Mouse (Mus musculus): ENCODE measurements around the gene Gm9922. TPM values are rescaled to one million over a fixed set of nuclear protein-coding genes. Genes with fewer than 3 reads are reported as not detected.

The Gm9922 gene
- total RNA-seq, 1 experiment, result 0.62 TPM

GRCm38 (mm10) chr14:101755425-101755824 is 25.8 kb upstream of the Gm9922 start:
- DNase-seq (ENCODE audit: low read depth, low spot score), result no peak
- Histone ChIP-seq H3K27ac (ENCODE audit: insufficient read depth, low read depth, low read length, poor library complexity, severe bottlenecking) (no peak overlapping the region), H3K36me3 (ENCODE audit: control insufficient read depth, insufficient read depth, low read length, poor library complexity, severe bottlenecking) (no peaks in the 10 kb centered on the region), H3K4me1 (ENCODE audit: control insufficient read depth in 2 of 2, insufficient read depth in 2 of 2, low read length in 2 of 2, poor library complexity in 1 of 2) (peaks cover 0 to 5% of the 10 kb centered on the region in 2 experiments; a peak in 1 of 4 replicates), H3K4me3 (ENCODE audit: insufficient read depth in 1 of 2, low read depth in 1 of 2, low read length in 2 of 2, poor library complexity in 1 of 2, severe bottlenecking in 1 of 2) (no peak overlapping the region), H3K9ac (ENCODE audit: insufficient read depth, low read depth, low read length, poor library complexity, severe bottlenecking) (no peak overlapping the region), H3K9me3 (ENCODE audit: control insufficient read depth, insufficient read depth, low read depth, low read length) (no peaks in the 10 kb centered on the region)
- in situ Hi-C loops (cut with MboI; ENCODE audit: low sequenced_read_pairs in 2 of 2, unreplicated experiment in 2 of 2), result no loop called here
- TF ChIP-seq MAFK (IDR thresholded peaks at IDR 0.05; ENCODE audit: insufficient read depth, low read depth, low read length), result no peak
- TF ChIP-seq HCFC1 (IDR thresholded peaks at IDR 0.05; ENCODE audit: borderline replicate concordance, insufficient read depth, low read length), result no peak
- TF ChIP-seq CHD2 (IDR thresholded peaks at IDR 0.05; ENCODE audit: low read depth, low read length), result no peak
- TF ChIP-seq ZC3H11A (IDR thresholded peaks at IDR 0.05; ENCODE audit: borderline replicate concordance, low read depth, low read length), result no peak
- no peak for TF ChIP-seq ZNF384 (IDR thresholded peaks at IDR 0.05; ENCODE audit: low read depth, low read length)

GRCm38 (mm10) chr14:101750910-101751309 is 21.3 kb upstream of the Gm9922 start:
- in situ Hi-C loops (cut with MboI; ENCODE audit: low sequenced_read_pairs in 2 of 2, unreplicated experiment in 2 of 2), result no loop called here
- H3K36me3 ChIP-seq (ENCODE audit: control insufficient read depth, insufficient read depth, low read length, poor library complexity, severe bottlenecking), result no peaks in the 10 kb centered on the region

DNA sequence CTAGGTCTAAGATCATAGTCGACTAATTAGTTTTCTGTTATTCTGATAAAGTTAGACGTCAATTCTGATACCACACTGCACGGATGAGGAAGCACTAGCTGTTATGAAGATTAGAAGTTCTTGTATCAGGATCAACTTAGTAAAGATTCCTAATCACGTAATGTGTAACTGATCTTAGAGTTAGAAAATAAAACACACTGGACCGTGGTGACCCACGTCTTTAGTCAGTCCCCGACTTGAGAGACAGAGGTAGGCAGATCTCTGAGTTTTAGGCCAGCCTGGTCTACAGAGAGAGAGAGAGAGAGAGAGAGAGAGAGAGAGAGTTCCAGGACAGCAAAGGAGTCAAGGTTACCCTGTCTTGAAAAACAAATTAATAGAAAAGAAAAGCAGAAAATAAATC is 18.8 kb upstream of the Gm9922 start:
- DNase-seq (ENCODE audit: low read depth, low spot score), result no peak
- Histone ChIP-seq H3K36me3 (ENCODE audit: control insufficient read depth, insufficient read depth, low read length, poor library complexity, severe bottlenecking) (no peaks in the 10 kb centered on the region), H3K9ac (ENCODE audit: insufficient read depth, low read depth, low read length, poor library complexity, severe bottlenecking) (no peak overlapping the region), H3K9me3 (ENCODE audit: control insufficient read depth, insufficient read depth, low read depth, low read length) (no peaks in the 10 kb centered on the region), H3K27ac (ENCODE audit: insufficient read depth, low read depth, low read length, poor library complexity, severe bottlenecking) (no peak overlapping the region), H3K4me3 (ENCODE audit: insufficient read depth in 1 of 2, low read depth in 1 of 2, low read length in 2 of 2, poor library complexity in 1 of 2, severe bottlenecking in 1 of 2) (no peak overlapping the region), H3K4me1 (ENCODE audit: control insufficient read depth in 2 of 2, insufficient read depth in 2 of 2, low read length in 2 of 2, poor library complexity in 1 of 2) (no peaks in the 10 kb centered on the region)
- TF ChIP-seq HCFC1 (IDR thresholded peaks at IDR 0.05; ENCODE audit: borderline replicate concordance, insufficient read depth, low read length) (no peak), ZNF384 (IDR thresholded peaks at IDR 0.05; ENCODE audit: low read depth, low read length) (no peak), CHD2 (IDR thresholded peaks at IDR 0.05; ENCODE audit: low read depth, low read length) (no peak), MAFK (IDR thresholded peaks at IDR 0.05; ENCODE audit: insufficient read depth, low read depth, low read length) (no peak), ZC3H11A (IDR thresholded peaks at IDR 0.05; ENCODE audit: borderline replicate concordance, low read depth, low read length) (no peak)
- in situ Hi-C loops (cut with MboI; ENCODE audit: low sequenced_read_pairs in 2 of 2, unreplicated experiment in 2 of 2), result no loop called here

More at GRCm38 (mm10) chr14:101750910-101751309, 21.3 kb upstream of the Gm9922 start:
- H3K27ac ChIP-seq (ENCODE audit: insufficient read depth, low read depth, low read length, poor library complexity, severe bottlenecking), result no peak overlapping the region
- H3K9ac ChIP-seq (ENCODE audit: insufficient read depth, low read depth, low read length, poor library complexity, severe bottlenecking), result no peak overlapping the region
- no peak overlapping the region for H3K4me3 ChIP-seq (ENCODE audit: insufficient read depth in 1 of 2, low read depth in 1 of 2, low read length in 2 of 2, poor library complexity in 1 of 2, severe bottlenecking in 1 of 2)
- H3K9me3 ChIP-seq (ENCODE audit: control insufficient read depth, insufficient read depth, low read depth, low read length), result no peaks in the 10 kb centered on the region
- 0 out of 4 replicates have a peak, but pooled peaks cover 0 to 1% of the 10 kb centered on the region in 2 experiments for H3K4me1 ChIP-seq (ENCODE audit: control insufficient read depth in 2 of 2, insufficient read depth in 2 of 2, low read length in 2 of 2, poor library complexity in 1 of 2)
- DNase-seq (ENCODE audit: low read depth, low spot score), result no peak
- TF ChIP-seq ZC3H11A (IDR thresholded peaks at IDR 0.05; ENCODE audit: borderline replicate concordance, low read depth, low read length) (no peak), HCFC1 (IDR thresholded peaks at IDR 0.05; ENCODE audit: borderline replicate concordance, insufficient read depth, low read length) (no peak), CHD2 (IDR thresholded peaks at IDR 0.05; ENCODE audit: low read depth, low read length) (no peak), MAFK (IDR thresholded peaks at IDR 0.05; ENCODE audit: insufficient read depth, low read depth, low read length) (no peak), ZNF384 (IDR thresholded peaks at IDR 0.05; ENCODE audit: low read depth, low read length) (no peak)

DNA sequence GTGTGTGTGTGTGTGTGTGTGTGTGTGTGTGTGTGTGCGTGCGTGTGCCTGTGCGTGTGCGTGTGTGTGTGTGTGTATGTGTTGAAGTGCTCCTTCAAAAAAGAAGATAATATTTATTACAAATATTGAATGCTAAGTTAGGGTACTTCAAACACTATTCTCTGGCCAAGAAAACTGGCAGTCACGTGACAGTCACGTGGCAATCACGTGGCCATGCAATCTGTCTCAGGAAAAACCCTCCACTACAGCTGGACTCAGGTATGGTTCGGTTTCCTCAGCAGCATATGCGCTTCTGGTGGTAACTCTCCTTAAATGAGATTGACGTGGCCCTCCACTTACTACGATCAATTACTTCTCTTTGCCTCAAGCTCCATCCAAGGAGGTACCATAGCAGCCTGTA is 18.2 kb upstream of the Gm9922 start:
- Histone ChIP-seq H3K27ac (ENCODE audit: insufficient read depth, low read depth, low read length, poor library complexity, severe bottlenecking) (no peak overlapping the region), H3K4me3 (ENCODE audit: insufficient read depth in 1 of 2, low read depth in 1 of 2, low read length in 2 of 2, poor library complexity in 1 of 2, severe bottlenecking in 1 of 2) (no peak overlapping the region), H3K9me3 (ENCODE audit: control insufficient read depth, insufficient read depth, low read depth, low read length) (no peaks in the 10 kb centered on the region), H3K9ac (ENCODE audit: insufficient read depth, low read depth, low read length, poor library complexity, severe bottlenecking) (no peak overlapping the region), H3K36me3 (ENCODE audit: control insufficient read depth, insufficient read depth, low read length, poor library complexity, severe bottlenecking) (no peaks in the 10 kb centered on the region; the same call in 1 of the 2 replicates), H3K4me1 (ENCODE audit: control insufficient read depth in 2 of 2, insufficient read depth in 2 of 2, low read length in 2 of 2, poor library complexity in 1 of 2) (no peaks in the 10 kb centered on the region; a peak in 1 of 4 replicates)
- TF ChIP-seq ZC3H11A (IDR thresholded peaks at IDR 0.05; ENCODE audit: borderline replicate concordance, low read depth, low read length), result no peak
- no peak for TF ChIP-seq CHD2 (IDR thresholded peaks at IDR 0.05; ENCODE audit: low read depth, low read length)
- TF ChIP-seq ZNF384 (IDR thresholded peaks at IDR 0.05; ENCODE audit: low read depth, low read length), result no peak
- TF ChIP-seq HCFC1 (IDR thresholded peaks at IDR 0.05; ENCODE audit: borderline replicate concordance, insufficient read depth, low read length), result no peak
- TF ChIP-seq MAFK (IDR thresholded peaks at IDR 0.05; ENCODE audit: insufficient read depth, low read depth, low read length), result no peak
- in situ Hi-C loops (cut with MboI; ENCODE audit: low sequenced_read_pairs in 2 of 2, unreplicated experiment in 2 of 2), result no loop called here
- no peak for DNase-seq (ENCODE audit: low read depth, low spot score)
